In the genomic region with DNA sequence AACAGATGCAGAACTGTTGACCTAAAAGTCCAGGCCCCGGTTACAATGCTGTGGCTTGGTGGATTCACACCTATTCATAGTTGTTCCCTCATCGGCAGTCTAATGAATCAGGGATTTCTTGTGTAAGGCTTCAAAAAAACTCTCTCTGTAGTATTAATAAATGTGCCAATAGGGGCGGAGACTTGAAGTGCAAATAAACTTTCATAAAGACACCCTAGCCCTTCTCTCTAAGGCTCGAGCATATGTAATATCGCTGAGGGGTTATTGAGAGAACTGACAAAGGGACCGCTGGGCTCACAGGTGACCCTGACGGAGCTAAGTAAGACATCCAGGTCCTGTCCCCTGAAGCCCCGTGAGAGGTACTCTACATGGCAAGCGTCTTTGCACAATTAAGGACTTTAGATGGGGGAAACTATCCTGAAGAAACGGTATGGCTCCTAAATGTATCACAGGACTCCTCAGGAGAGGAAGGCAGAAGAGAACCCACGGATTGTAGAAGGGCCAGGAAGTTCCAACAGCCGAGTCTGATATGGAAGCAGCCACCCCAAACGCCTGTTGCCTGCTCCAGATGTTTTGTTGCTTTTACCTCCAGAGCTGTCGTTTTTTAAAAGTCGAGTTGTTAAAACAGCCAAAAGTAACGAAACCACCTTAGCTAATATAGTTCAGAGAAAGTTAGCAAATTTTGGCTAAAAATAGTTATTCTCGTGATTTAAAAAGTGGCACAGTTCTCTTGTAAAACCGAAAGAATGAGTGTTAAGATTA, we compare ENCODE assay signal across 8 mouse cellular contexts. TPM values are rescaled to one million over a fixed set of nuclear protein-coding genes. Genes with fewer than 3 reads are reported as not detected.
A peak's percentile ranks its signal among the peaks of the same experiment; 100 is the strongest.
DNase-seq lines count a peak whose midpoint lies in the region; ATAC-seq and TF ChIP-seq lines count a peak whose summit lies in the region.

No protein-coding gene starts in this region.

- no peaks in the 10 kb centered on the region for H3K9me3 ChIP-seq in lung, embryonic 14.5 days (ENCODE audit: low read depth, low read length)
- H3K9me3 ChIP-seq in forebrain, embryonic 11.5 days (ENCODE audit: control insufficient read depth, low read length) = no peaks in the 10 kb centered on the region
- H3K9me3 ChIP-seq in limb, embryonic 14.5 days (ENCODE audit: control insufficient read depth, low read length) = no peaks in the 10 kb centered on the region

- peak overlapping the region; percentile 78 for H3K4me2 ChIP-seq in lung, embryonic 14.5 days
- H3K4me2 ChIP-seq in forebrain, embryonic 11.5 days (ENCODE audit: low read depth, low read length, severe bottlenecking) = peak overlapping the region; percentile 72
- peak overlapping the region; percentile 75 for H3K4me2 ChIP-seq in limb, embryonic 14.5 days (replicated peaks; ENCODE audit: low read depth, low read length, severe bottlenecking)

- peaks cover 11% of the 10 kb centered on the region; the same call in 1 of the 2 replicates for H3K36me3 ChIP-seq in lung, embryonic 14.5 days (ENCODE audit: insufficient read depth)
- 0 out of 2 replicates have a peak, but pooled peaks cover 2% of the 10 kb centered on the region for H3K36me3 ChIP-seq in forebrain, embryonic 11.5 days (ENCODE audit: control insufficient read depth, insufficient read depth, low read length)
- peaks cover 6% of the 10 kb centered on the region for H3K36me3 ChIP-seq in limb, embryonic 14.5 days (ENCODE audit: control insufficient read depth, insufficient read depth, low read length)

- no peaks in the 10 kb centered on the region for H3K27me3 ChIP-seq in lung, embryonic 14.5 days (ENCODE audit: insufficient read depth, low read length)
- no peaks in the 10 kb centered on the region for H3K27me3 ChIP-seq in forebrain, embryonic 11.5 days (ENCODE audit: control insufficient read depth, insufficient read depth, low read length)
- no peaks in the 10 kb centered on the region for H3K27me3 ChIP-seq in limb, embryonic 14.5 days (ENCODE audit: control insufficient read depth, insufficient read depth, low read length)

- no peak for TF ChIP-seq POLR2A in limb, embryonic 14.5 days (IDR thresholded peaks at IDR 0.05; ENCODE audit: borderline replicate concordance, extremely low read depth, insufficient read depth, insufficient read length)
- TF ChIP-seq POLR2A in olfactory bulb, adult 2 months (IDR thresholded peaks at IDR 0.05; ENCODE audit: insufficient read depth, low read depth, low read length) = no peak

- H3K4me3 ChIP-seq in lung, embryonic 14.5 days (ENCODE audit: low read depth, low read length) = peak overlapping the region; percentile 60
- H3K4me3 ChIP-seq in forebrain, embryonic 11.5 days (ENCODE audit: low read depth, low read length) = peak overlapping the region; percentile 48
- H3K4me3 ChIP-seq in limb, embryonic 14.5 days (replicated peaks; ENCODE audit: low read length) = peak overlapping the region; percentile 64
- H3K4me3 ChIP-seq in olfactory bulb, adult 2 months (ENCODE audit: insufficient read depth, low read depth, low read length) = 0 out of 2 replicates have a peak overlapping the region, but pooled peaks have one; percentile 83

- ATAC-seq in lung, embryonic 14.5 days (ENCODE audit: insufficient read depth) = no peak
- no peak for ATAC-seq in forebrain, embryonic 11.5 days (replicated peaks; ENCODE audit: low FRiP score)
- ATAC-seq in limb, embryonic 14.5 days (ENCODE audit: low FRiP score, low read depth) = no peak

- H3K9ac ChIP-seq in lung, embryonic 14.5 days = peak overlapping the region; percentile 56
- H3K9ac ChIP-seq in forebrain, embryonic 11.5 days (ENCODE audit: low read length) = peak overlapping the region; percentile 69
- H3K9ac ChIP-seq in limb, embryonic 14.5 days (ENCODE audit: low read depth, low read length, severe bottlenecking) = peak overlapping the region; percentile 63

- 0 out of 2 replicates have a peak, but pooled peaks cover 2% of the 10 kb centered on the region for H3K4me1 ChIP-seq in lung, embryonic 14.5 days (ENCODE audit: insufficient read depth)
- H3K4me1 ChIP-seq in forebrain, embryonic 11.5 days (replicated peaks; ENCODE audit: control insufficient read depth, insufficient read depth, low read length) = no peaks in the 10 kb centered on the region
- H3K4me1 ChIP-seq in limb, embryonic 14.5 days (ENCODE audit: control insufficient read depth, insufficient read depth, low read length) = peaks cover 9% of the 10 kb centered on the region
- no peaks in the 10 kb centered on the region; the same call in 1 of the 2 replicates for H3K4me1 ChIP-seq in olfactory bulb, adult 2 months (ENCODE audit: control insufficient read depth, insufficient read depth, low read length)

- 41% methylated on average over 18 of the region's 18 CpGs for WGBS in lung, embryonic 14.5 days
- WGBS in forebrain, embryonic 11.5 days = 59% methylated on average over 18 of the region's 18 CpGs
- WGBS in limb, embryonic 14.5 days = 39% methylated on average over 18 of the region's 18 CpGs
- WGBS in olfactory bulb, adult 2 months = 49% methylated on average over 18 of the region's 18 CpGs

- DNase-seq in lung, embryonic 14.5 days = peak; percentile 33
- no peak for DNase-seq in lung, postnatal 4 days
- no peak for DNase-seq in forebrain, embryonic 11.5 days (ENCODE audit: low spot score)
- DNase-seq in limb, embryonic 14.5 days (ENCODE audit: low spot score) = peak; percentile 13
- DNase-seq in yolk sac, embryonic 10.5 days (ENCODE audit: low spot score) = no peak
- no peak for DNase-seq in frontal cortex, postnatal 14 days (ENCODE audit: low spot score in 2 of 2)
- DNase-seq in ovary, postnatal 10 days (ENCODE audit: low spot score) = no peak

- no peak for TF ChIP-seq CTCF in lung, embryonic 14.5 days (IDR thresholded peaks at IDR 0.05; ENCODE audit: low read depth)
- no peak for TF ChIP-seq CTCF in olfactory bulb, adult 2 months (IDR thresholded peaks at IDR 0.05; ENCODE audit: insufficient read depth, low read depth, low read length)

- 0 out of 2 replicates have a peak overlapping the region, but pooled peaks have one; percentile 84 for H3K27ac ChIP-seq in lung, embryonic 14.5 days (ENCODE audit: low read depth)
- no peak overlapping the region for H3K27ac ChIP-seq in forebrain, embryonic 11.5 days (ENCODE audit: low read depth, low read length)
- peak overlapping the region; percentile 75 for H3K27ac ChIP-seq in limb, embryonic 14.5 days (replicated peaks; ENCODE audit: low read depth, low read length)
- no peak overlapping the region for H3K27ac ChIP-seq in olfactory bulb, adult 2 months (ENCODE audit: insufficient read depth, low read depth, low read length)

RNA-seq across cellular contexts. Expression of a gene that starts 1.0 kb away (rescaled TPM):
- polyA plus RNA-seq in lung, embryonic 14.5 days (2014; fragmentation: Nextera tagmentation; extraction: Ambion mirVana) = 2.3 and 2.6 TPM in 2 replicates
- 3.5 and 3.9 TPM in 2 replicates for polyA plus RNA-seq in forebrain, embryonic 11.5 days (2014; fragmentation: Nextera tagmentation; extraction: Ambion mirVana)
- 1.2 and 1.3 TPM in 2 replicates for polyA plus RNA-seq in limb, embryonic 14.5 days (2012; rRNA removed)
- 1.7 and 1.9 TPM in 2 replicates for polyA plus RNA-seq in limb, embryonic 14.5 days (2014; fragmentation: Nextera tagmentation; extraction: Ambion mirVana)
- polyA plus RNA-seq in olfactory bulb, adult 2 months (2012; ENCODE audit: insufficient read depth, insufficient read length, low replicate concordance, missing spikeins) = not detected in 2 replicates

Comparison
In these comparisons a context has a peak if more than half of its experiments do, and no peak if none do; other contexts are left out.
1. DNase-seq: peak in lung, embryonic 14.5 days (single experiment) and limb, embryonic 14.5 days (single experiment); none in lung, postnatal 4 days (0 of 2), forebrain, embryonic 11.5 days (single experiment), yolk sac, embryonic 10.5 days (single experiment), frontal cortex, postnatal 14 days (0 of 2) and ovary, postnatal 10 days (single experiment).
2. H3K27ac ChIP-seq: peak in lung, embryonic 14.5 days (single experiment) and limb, embryonic 14.5 days (single experiment); none in forebrain, embryonic 11.5 days (single experiment) and olfactory bulb, adult 2 months (single experiment).
3. Peak in every context shown above with its lines, with median percentiles within 50 percentile points of each other: H3K4me2 ChIP-seq, H3K4me3 ChIP-seq and H3K9ac ChIP-seq.